Mouse (Mus musculus) heart, embryonic 10.5 days (tissue): ENCODE measurements around the gene C7. TPM values are rescaled to one million over a fixed set of nuclear protein-coding genes. Genes with fewer than 3 reads are reported as not detected.

ENCODE experiments used
- DNase-seq: peaks from one replicate; pipeline ENCODE4 v3.0.0-alpha.2; 2017; ENCODE audit warnings: low spot score
- H3K27ac ChIP-seq: fragments of 300-500 bp; sonication (generic); 2 replicates; pipeline ENCODE4 v1.5.1; 2016; ENCODE audit warnings: mild to moderate bottlenecking
- H3K27me3 ChIP-seq: fragments of 300-500 bp; sonication (generic); 2 replicates; pipeline ENCODE4 v1.6.1; 2016; ENCODE audit warnings: mild to moderate bottlenecking; ENCODE audit not compliant: poor library complexity, insufficient read depth, severe bottlenecking
- H3K36me3 ChIP-seq: fragments of 300-500 bp; sonication (generic); 2 replicates; pipeline ENCODE4 v1.6.1; 2016; ENCODE audit warnings: mild to moderate bottlenecking, moderate library complexity
- H3K4me1 ChIP-seq: fragments of 300-500 bp; sonication (generic); 2 replicates; pipeline ENCODE4 v1.6.1; 2016; ENCODE audit warnings: mild to moderate bottlenecking
- H3K4me3 ChIP-seq: fragments of 300-500 bp; sonication (generic); 2 replicates; pipeline ENCODE4 v1.5.1; 2016; ENCODE audit warnings: mild to moderate bottlenecking, moderate library complexity
- H3K9me3 ChIP-seq: fragments of 300-500 bp; sonication (generic); 2 replicates; pipeline ENCODE4 v1.6.1; 2016; ENCODE audit warnings: mild to moderate bottlenecking, moderate library complexity
- WGBS: fragments of 180-500 bp; shearing (Covaris S2); methylation state at CpG from one replicate; pipeline ENCODE4 v1.1.7; 2016; 5-methylcytosine and 5-hydroxymethylcytosine counted together
- polyA plus RNA-seq: library from polyadenylated mRNA; unstranded; fragments of >200 nt; fragmentation: Nextera tagmentation; extraction: Ambion mirVana; gene quantifications from 2 replicates; pipeline ENCODE4 v1.2.1, GENCODE M21; 2016

C7 gene
- polyA plus RNA-seq = 0.09 and 0.11 TPM in 2 replicates

- no peaks in the 10 kb centered on the region for H3K36me3 ChIP-seq
- H3K27ac ChIP-seq = no peak within 1 kb of the TSS
- no peaks in the 10 kb centered on the region for H3K4me1 ChIP-seq
- no peaks in the 10 kb centered on the region for H3K9me3 ChIP-seq
- no peaks in the 10 kb centered on the region for H3K27me3 ChIP-seq
- no peak for DNase-seq
- H3K4me3 ChIP-seq = no peak within 1 kb of the TSS
Observed at GRCm38 (mm10) chr15:5063635-5064034, at the start of gene C7. Gene C7 (minus strand): TSS chr15:5063740.

GRCm38 (mm10) chr15:5112651-5113050 lies 49.1 kb upstream of the C7 start:
- no peaks in the 10 kb centered on the region for H3K27me3 ChIP-seq

GRCm38 (mm10) chr15:5108655-5109040 lies 45.1 kb upstream of the C7 start:
- peaks cover 4% of the 10 kb centered on the region; the same call in 1 of the 2 replicates for H3K36me3 ChIP-seq
- WGBS = 70% methylated on average over 3 of the region's 3 CpGs
- no peaks in the 10 kb centered on the region for H3K4me1 ChIP-seq
- H3K4me3 ChIP-seq = peak overlapping the region; percentile 45; the same call in 1 of the 2 replicates
- no peak for DNase-seq
- H3K27ac ChIP-seq = peak overlapping the region; percentile 68; the same call in 1 of the 2 replicates
- H3K27me3 ChIP-seq = no peaks in the 10 kb centered on the region
- H3K9me3 ChIP-seq = no peaks in the 10 kb centered on the region

More at GRCm38 (mm10) chr15:5112651-5113050, 49.1 kb upstream of the C7 start:
- WGBS = 74% methylated on average over 3 of the region's 3 CpGs
- Histone ChIP-seq H3K27ac (no peak overlapping the region), H3K36me3 (peaks cover 4% of the 10 kb centered on the region), H3K4me1 (peaks cover 9% of the 10 kb centered on the region), H3K4me3 (no peak overlapping the region), H3K9me3 (no peaks in the 10 kb centered on the region)
- DNase-seq = peak; percentile 75

GRCm38 (mm10) chr15:5107686-5108654 lies 44.4 kb upstream of the C7 start, which contains the start of gene Card6:
Gene Card6 (minus strand): TSS chr15:5108539.
- Histone ChIP-seq H3K4me3 (peak within 1 kb of the TSS; percentile 45), H3K36me3 (peaks cover 4% of the 10 kb centered on the region; the same call in 1 of the 2 replicates)

GRCm38 (mm10) chr15:5106293-5106692 lies 42.8 kb upstream of the C7 start:
- peak; percentile 6 for DNase-seq
- 48% methylated on average over 2 of the region's 2 CpGs for WGBS
- H3K4me1 ChIP-seq = no peaks in the 10 kb centered on the region

More at GRCm38 (mm10) chr15:5107686-5108654, 44.4 kb upstream of the C7 start, which contains the start of gene Card6:
- peak; percentile 68 for DNase-seq
- Histone ChIP-seq H3K27ac (peak within 1 kb of the TSS; percentile 68; the same call in 1 of the 2 replicates), H3K4me1 (no peaks in the 10 kb centered on the region), H3K27me3 (no peaks in the 10 kb centered on the region), H3K9me3 (no peaks in the 10 kb centered on the region)
- 53% methylated on average over 21 of the region's 21 CpGs for WGBS

GRCm38 (mm10) chr15:5105891-5106290 lies 42.4 kb upstream of the C7 start:
- Histone ChIP-seq H3K36me3 (peaks cover 10% of the 10 kb centered on the region; the same call in 1 of the 2 replicates), H3K4me3 (no peak overlapping the region), H3K9me3 (no peaks in the 10 kb centered on the region), H3K4me1 (no peaks in the 10 kb centered on the region), H3K27ac (no peak overlapping the region), H3K27me3 (no peaks in the 10 kb centered on the region)
- peak; percentile 56 for DNase-seq
- WGBS = 80% methylated on average over 6 of the region's 6 CpGs

More at GRCm38 (mm10) chr15:5106293-5106692, 42.8 kb upstream of the C7 start:
- H3K4me3 ChIP-seq = no peak overlapping the region
- H3K27me3 ChIP-seq = no peaks in the 10 kb centered on the region
- peaks cover 10% of the 10 kb centered on the region; the same call in 1 of the 2 replicates for H3K36me3 ChIP-seq
- H3K27ac ChIP-seq = no peak overlapping the region
- no peaks in the 10 kb centered on the region for H3K9me3 ChIP-seq

- Histone ChIP-seq H3K27ac (no peak overlapping the region), H3K36me3 (peaks cover 27% of the 10 kb centered on the region; the same call in 1 of the 2 replicates), H3K9me3 (no peaks in the 10 kb centered on the region), H3K4me3 (no peak overlapping the region), H3K4me1 (no peaks in the 10 kb centered on the region), H3K27me3 (no peaks in the 10 kb centered on the region)
- 92% methylated on average over 4 of the region's 4 CpGs for WGBS
- peak; percentile 58 for DNase-seq
Observed at GRCm38 (mm10) chr15:5102312-5102711, 38.8 kb upstream of the C7 start.

GRCm38 (mm10) chr15:5097376-5097775 lies 33.8 kb upstream of the C7 start:
- WGBS = 91% methylated on average over 1 of the region's 1 CpGs
- Histone ChIP-seq H3K9me3 (no peaks in the 10 kb centered on the region), H3K4me1 (no peaks in the 10 kb centered on the region), H3K27me3 (no peaks in the 10 kb centered on the region), H3K27ac (no peak overlapping the region), H3K36me3 (peaks cover 21% of the 10 kb centered on the region; the same call in 1 of the 2 replicates), H3K4me3 (no peak overlapping the region)
- DNase-seq = no peak

GRCm38 (mm10) chr15:5095534-5096301 lies 32.2 kb upstream of the C7 start:
- WGBS = 82% methylated on average over 11 of the region's 11 CpGs
- DNase-seq = no peak
- Histone ChIP-seq H3K4me1 (no peaks in the 10 kb centered on the region), H3K4me3 (no peak overlapping the region), H3K9me3 (no peaks in the 10 kb centered on the region), H3K27me3 (no peaks in the 10 kb centered on the region), H3K36me3 (peaks cover 17% of the 10 kb centered on the region; the same call in 1 of the 2 replicates), H3K27ac (no peak overlapping the region)

GRCm38 (mm10) chr15:5090131-5090530 lies 26.6 kb upstream of the C7 start:
- no peak for DNase-seq
- WGBS = 95% methylated on average over 10 of the region's 10 CpGs
- Histone ChIP-seq H3K27me3 (no peaks in the 10 kb centered on the region), H3K4me3 (no peak overlapping the region), H3K4me1 (no peaks in the 10 kb centered on the region), H3K27ac (no peak overlapping the region), H3K9me3 (no peaks in the 10 kb centered on the region), H3K36me3 (no peaks in the 10 kb centered on the region)

GRCm38 (mm10) chr15:5088850-5089608 lies 25.5 kb upstream of the C7 start:
- H3K9me3 ChIP-seq = no peaks in the 10 kb centered on the region
- H3K4me1 ChIP-seq = no peaks in the 10 kb centered on the region
- no peak for DNase-seq
- H3K4me3 ChIP-seq = no peak overlapping the region
- no peak overlapping the region for H3K27ac ChIP-seq
- WGBS = 69% methylated on average over 7 of the region's 7 CpGs
- H3K36me3 ChIP-seq = no peaks in the 10 kb centered on the region
- H3K27me3 ChIP-seq = no peaks in the 10 kb centered on the region

- no peaks in the 10 kb centered on the region for H3K27me3 ChIP-seq
- 9% methylated on average over 2 of the region's 2 CpGs for WGBS
- DNase-seq = no peak
Observed at GRCm38 (mm10) chr15:5086162-5086561, 22.6 kb upstream of the C7 start.

More at GRCm38 (mm10) chr15:5086162-5086561, 22.6 kb upstream of the C7 start:
- H3K4me3 ChIP-seq = no peak overlapping the region
- H3K9me3 ChIP-seq = no peaks in the 10 kb centered on the region
- H3K27ac ChIP-seq = no peak overlapping the region
- H3K36me3 ChIP-seq = no peaks in the 10 kb centered on the region
- H3K4me1 ChIP-seq = no peaks in the 10 kb centered on the region
